Mouse (Mus musculus): ENCODE data around the gene Arhgap24.
"Not testable (repeated sequence)": the region's sequence is repeated elsewhere in the genome, so short reads cannot be mapped to it uniquely, and the experiment has no call there.

Arhgap24 gene

DNA sequence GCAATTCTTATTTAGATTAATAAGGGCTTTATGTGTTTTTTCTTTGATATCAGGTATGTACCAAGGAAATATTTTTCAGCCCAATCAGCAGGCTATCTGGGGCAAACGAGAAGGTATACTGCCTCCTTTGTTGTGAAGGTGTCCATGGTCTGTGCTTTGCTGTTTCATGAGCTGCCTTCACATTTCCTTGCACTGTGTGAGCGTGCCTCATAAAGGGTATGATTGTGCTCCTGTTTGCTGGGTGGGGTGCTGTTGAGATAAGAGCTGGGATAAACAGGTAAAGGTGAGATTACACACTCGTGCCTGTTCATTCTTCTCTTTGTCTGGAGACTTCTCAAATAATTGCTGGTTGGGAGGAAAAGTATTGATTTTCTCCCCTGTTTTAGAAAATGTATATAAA lies 320.3 kb downstream of the Arhgap24 start:
- DNase-seq (ENCODE audit: low spot score) = no peak

DNA sequence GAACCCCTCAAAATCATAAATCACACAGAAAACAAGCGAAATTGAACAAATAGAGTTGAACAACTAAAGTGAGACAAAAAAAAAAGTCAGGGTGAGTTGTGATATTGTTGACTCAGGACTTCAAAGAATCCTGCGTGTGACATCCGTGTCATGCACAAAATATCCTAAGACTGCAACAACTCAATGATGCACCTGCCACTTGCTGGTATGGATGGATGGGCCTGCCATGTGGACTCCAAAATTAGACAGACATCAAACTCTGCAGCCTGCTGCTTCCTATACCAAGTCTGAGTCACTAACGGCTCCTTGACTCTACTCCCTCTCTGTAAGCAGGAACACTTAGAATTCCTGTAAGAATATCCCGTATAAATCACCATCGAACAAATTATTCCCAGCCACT lies 321.6 kb downstream of the Arhgap24 start:
- no peak for DNase-seq (ENCODE audit: low spot score)

DNA sequence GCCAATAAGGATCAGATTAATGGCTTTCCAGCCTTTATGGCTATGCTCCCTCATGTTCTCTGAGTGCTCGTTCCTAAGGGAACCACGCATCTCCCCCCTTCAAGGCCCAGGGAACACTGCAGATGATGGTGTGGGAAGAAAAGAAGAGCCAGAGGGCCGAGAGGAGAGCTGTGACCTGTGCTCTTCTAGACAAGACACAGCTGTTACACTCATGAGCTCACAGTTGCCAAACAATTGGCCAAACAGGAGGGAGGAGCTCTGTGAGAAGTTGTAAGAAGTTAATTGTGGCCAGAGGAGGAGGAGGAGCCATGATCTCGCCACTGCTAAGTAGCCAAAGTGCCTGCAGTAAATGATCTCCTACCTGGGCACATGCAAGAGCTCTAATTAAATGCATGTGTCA lies 322.5 kb downstream of the Arhgap24 start:
- no peak for DNase-seq (ENCODE audit: low spot score)

DNA sequence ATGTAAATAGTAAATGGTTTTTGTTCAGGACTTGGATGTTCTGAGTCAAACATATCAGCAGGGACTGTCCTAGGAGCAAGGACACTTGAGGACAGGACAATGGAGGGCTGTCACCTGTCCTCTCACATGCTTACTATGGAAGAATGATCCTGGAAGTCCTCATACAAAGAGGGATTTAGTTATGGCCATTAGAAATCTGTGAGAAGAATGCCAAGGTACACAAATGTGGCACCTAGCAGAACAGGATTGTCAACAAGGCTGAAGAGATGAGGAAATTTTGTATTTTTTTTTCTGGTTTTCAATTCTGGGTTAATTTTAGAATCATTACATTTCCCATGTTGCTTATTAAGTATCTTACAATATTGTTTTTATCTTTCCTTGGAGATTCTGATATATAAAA lies 326.3 kb downstream of the Arhgap24 start:
- no peak for DNase-seq (ENCODE audit: low spot score)

DNA sequence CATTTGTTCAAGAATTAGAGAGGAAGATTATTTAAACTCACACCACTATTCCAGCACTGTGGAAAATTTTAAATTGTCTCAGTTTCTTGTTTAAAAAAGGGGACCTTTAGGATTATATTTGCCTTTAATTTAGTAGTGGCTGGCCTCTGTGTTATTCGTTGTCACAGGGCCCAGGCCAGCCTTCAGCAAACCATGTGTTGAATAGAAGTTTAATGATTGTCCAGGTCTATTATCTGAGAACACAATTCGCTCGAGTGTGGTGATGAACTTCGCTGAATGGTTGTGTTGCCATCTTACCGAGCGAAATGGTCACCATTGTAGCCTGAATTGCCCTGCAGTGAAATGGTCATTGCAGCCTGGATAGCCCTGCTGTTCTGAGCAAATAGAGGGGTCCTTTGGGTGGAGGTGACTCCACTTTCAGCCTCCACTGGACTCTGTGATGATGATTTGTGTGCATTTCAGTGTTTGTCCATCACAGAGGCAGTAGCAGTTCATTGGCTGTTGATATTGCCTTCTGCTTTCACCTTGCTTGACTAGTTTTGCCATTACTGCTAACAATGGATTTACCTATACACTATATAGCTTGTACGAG lies 329.3 kb downstream of the Arhgap24 start:
- DNase-seq (ENCODE audit: low spot score) = no peak

DNA sequence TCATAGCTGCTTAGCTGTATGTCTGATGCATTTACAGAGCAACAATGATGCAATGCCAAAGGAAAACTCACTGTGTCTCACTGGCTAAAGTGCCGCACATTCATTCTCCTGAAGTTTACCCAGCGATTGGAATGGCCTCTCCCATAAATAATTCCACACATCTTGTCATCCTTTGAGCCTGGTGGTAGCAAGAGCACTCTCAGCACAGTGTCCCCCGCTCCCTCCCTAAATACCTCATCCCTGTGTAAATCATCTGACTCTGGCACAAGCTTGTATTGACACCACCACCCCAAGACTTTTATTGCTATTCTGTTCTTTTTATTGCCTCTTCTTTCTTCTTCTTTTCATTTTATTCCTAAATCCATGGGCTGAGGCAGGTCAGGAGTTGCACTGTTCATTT lies 332.1 kb downstream of the Arhgap24 start:
- no peak for DNase-seq (ENCODE audit: low spot score)

DNA sequence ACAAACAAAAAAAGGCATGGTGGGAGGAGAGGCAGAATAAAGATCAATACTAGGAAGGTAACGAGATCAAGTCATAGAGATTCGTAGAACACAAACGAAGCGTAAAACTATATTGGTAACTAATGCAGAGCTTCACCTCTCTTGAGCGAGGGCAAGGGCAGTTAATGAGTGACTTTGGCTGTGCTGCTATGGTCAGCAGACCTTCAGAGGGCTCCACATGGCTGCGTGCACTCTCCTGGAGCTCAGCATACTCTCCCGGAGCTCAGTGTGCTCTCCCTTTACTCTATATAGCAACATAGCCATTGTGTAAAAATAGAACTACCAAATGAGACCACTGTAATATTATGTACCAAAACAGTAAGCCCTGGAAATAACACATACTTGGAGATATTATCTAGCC lies 336.4 kb downstream of the Arhgap24 start:
- DNase-seq (ENCODE audit: low spot score) = no peak

DNA sequence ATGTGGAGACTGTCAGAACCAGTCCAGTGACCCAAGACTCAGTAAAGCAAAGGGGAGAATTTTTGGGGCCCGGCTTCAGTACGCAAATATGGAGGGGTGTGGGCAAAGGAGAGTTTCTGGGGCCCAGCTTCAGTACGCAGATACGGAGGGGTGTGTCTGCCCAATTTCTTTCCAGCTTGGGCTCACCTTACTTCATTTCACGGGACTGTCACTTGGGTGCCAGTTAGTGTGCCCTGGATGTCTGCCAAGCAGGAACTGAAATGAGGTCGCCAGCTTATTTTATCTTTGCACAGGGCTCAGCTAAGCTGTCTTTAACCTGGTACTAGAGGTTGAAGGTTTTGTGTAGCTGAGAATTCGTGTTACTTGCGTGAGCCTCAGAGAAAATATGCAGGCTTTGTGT lies 344.3 kb downstream of the Arhgap24 start:
- DNase-seq (ENCODE audit: low spot score) = no peak

DNA sequence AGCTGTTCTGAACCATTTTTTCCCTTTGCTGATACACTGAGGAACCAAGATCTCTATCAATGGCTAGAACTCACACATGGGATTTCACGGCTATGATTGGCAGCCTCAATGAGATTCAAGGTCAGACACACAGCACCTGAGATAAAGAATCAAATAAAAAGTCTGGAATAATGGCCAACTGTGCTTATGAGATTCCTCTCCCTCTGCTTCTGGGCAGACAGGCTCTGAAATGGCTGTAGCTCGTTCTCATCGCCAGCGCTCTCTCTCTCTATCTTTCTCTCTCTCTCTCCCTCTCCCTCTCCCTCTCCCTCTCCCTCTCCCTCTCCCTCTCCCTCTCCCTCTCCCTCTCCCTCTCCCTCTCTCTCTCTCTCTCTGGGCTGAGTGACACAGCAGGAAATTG lies 357.9 kb downstream of the Arhgap24 start:
- no peak for DNase-seq (ENCODE audit: low spot score)

DNA sequence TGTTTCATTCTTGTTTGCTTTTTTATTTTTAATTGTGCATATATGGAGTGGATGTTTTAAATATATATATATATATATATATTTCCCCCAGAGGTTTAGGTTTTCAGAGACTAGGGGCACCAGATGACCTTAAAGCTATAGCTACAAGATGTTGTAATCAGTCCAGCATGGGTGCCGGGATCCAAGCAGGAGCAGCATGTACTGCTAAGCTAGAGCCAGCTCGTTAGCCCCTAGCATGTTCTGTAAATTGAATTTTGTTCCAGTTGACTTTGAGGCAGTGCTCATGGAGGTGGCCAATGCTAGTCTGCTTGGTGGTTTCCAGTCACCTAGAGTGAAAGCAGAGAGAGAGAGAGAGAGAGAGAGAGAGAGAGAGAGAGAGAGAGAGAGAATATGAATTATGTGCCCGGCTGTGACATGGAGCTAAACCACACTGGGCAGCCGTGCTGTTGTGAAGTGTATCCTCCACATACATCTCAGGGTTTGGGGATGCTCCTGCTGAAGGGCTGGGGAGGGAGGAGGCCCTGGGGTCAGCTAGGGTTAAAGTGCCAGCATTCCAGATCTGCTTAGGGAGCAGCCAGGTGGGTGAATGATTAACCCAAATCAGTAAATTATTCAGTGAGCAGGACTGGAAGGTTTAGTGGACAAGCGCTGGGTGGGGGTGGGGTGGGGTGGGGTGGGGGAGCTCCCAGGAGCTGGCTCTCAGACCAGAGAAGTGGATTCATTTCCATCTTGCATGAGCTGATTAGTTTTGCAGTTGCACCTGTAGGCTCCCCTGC lies 362.9 kb downstream of the Arhgap24 start:
- no peak for DNase-seq (ENCODE audit: low spot score)

DNA sequence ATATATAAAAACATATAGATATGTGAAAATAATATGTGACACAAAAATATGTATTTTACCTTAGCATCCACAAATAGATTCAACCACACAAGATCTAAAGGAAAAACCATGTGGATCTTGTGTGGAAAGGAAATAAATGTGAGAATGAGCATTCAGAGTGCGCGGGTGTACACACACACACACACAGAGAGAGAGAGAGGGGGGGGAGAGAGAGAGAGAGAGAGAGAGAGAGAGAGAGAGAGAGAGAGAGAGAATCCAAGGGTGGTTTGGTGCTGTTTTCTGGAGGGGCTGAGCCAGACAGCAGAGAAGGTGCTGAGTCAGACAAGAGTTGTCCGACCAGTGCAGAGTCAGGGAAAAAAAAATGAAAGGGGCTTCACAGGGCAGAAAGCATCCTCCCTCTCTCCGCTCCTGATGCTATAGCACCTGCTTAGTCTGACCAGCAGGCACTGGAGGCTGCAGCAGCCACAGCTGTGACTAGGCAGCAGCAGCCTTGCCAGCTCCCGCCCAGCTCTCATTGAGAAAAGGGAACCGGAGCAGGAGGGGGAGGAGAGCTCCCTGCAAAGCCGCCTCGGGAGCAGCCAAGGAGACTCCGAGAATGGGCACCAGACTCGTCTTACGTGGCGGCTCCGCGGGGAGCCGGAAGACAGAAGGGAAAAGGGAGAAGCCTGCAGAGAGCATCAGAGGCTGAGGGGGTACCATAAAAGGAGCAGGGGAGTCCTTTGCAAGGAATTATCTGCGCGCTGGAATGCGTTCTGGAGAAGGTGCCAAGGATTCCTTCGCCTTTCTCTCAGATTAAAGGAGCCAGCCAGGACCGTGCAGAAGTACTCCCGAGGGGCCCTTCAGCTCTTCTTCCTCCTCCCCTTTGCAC lies 363.8 kb downstream of the Arhgap24 start:
- peak; percentile 78 for DNase-seq (ENCODE audit: low spot score)

DNA sequence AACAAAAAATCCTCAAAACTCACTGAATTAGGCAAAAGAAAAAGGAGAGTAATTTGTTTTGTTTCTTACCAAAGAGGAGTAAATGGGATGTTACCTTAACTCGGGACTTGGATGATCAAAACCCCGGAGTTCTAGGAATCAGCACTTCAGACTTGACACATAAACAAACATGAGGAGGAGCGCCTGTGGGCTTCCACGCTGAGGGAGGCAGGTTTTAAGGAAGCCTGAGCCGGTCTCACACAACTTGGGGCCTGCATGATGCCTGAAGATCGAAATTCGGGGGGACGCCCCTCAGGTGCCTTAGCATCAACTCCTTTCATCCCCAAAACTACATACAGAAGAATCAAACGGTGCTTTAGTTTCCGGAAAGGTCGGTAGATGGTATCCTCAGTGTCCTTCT lies 364.6 kb downstream of the Arhgap24 start:
- DNase-seq (ENCODE audit: low spot score) = no peak

DNA sequence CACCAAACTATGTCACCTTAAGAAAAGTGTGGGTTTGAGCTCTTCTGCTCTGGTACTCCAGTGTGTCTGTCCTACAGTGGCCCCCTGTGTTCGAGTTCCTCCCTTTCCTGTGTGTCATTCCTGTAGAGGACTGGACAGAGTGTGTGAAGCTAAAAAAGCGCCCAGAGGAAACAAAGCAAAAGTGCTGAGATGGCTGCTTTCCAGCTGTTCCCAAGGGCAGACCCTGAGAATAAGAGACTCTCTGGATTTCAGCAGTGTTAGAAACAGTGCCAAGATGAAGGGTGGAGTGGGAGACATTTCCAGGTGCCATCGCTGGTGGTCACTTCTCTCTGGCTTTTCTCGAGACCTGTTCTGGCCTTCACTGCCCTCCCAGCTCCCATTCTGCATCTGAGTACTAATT lies 366.7 kb downstream of the Arhgap24 start:
- DNase-seq (ENCODE audit: low spot score) = no peak

DNA sequence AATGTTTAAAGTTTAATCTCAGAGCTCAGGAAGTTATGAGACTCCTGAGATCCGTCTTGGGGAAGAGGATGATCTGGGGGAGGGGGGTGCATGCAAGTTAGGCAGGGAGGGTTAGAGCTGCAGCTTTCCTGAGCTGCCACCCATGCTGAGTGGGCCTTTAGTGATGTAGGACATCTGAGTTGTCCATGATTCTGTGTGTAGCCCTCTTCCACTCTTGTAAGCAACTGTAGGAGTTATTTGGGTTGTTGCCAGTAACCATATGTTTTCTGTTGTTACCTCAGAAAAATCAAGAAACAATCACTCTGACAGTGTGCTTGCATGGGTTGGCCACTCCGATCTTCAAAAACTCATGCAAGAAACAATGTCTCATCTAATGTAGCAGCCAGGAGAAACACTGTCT lies 370.6 kb downstream of the Arhgap24 start:
- DNase-seq (ENCODE audit: low spot score) = no peak

DNA sequence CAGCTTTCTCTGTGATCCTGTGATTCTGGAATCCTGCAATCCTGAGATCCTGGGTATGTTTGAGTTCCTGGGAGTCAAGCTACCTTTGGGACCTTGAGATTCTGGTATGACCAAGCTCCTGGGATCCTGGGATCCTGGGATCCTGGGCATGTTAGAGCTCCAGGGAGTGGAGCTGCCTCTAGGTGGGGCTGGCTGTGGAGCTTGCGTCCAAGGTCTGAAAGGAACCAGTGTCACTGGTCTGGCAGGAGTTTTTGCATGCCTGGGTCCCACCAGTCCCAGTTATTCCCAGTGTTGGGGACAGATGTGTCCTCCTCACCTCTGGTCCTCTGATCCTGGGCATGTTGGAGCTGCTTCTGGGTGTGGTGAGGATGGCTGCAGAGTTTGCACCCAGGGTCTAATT lies 372.6 kb downstream of the Arhgap24 start:
- no peak for DNase-seq (ENCODE audit: low spot score)

DNA sequence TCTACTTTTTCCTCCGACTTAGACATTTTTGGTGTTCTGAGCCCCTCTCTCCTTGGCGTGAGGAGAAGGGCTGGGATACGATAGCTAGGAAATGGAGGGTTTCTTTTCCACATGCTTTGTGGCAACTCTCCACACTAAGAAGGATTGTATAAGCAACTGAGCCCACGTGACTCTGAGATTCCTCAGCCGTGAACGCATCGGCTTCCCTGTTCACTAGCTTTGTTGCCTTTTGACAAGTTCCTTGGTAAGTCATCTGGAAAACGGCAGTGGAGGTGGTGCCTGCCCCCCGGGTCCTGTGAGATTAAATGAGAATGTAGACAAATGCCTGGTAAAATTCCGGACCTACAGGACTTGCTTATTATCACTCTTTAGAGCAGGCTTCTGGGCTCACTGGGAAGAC lies 374.6 kb downstream of the Arhgap24 start:
- DNase-seq (ENCODE audit: low spot score) = no peak

DNA sequence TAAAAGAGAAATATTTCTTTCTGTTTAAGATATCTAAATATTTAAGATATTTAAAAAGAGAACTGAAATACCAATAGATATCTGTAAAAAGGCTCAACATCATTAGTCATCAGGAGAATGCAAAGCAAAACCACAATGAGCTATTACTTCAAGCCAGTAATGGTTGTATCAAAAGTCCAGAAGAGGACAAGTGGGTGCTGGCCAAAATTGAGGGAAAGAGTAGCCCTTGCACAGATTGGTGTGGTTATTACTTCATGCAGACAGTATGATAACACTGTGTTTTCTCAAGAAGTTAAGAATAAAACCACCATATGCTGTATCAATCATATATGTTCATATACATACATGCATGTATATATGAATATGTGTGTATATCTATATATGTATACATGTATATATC lies 376.9 kb downstream of the Arhgap24 start:
- DNase-seq (ENCODE audit: low spot score) = no peak

DNA sequence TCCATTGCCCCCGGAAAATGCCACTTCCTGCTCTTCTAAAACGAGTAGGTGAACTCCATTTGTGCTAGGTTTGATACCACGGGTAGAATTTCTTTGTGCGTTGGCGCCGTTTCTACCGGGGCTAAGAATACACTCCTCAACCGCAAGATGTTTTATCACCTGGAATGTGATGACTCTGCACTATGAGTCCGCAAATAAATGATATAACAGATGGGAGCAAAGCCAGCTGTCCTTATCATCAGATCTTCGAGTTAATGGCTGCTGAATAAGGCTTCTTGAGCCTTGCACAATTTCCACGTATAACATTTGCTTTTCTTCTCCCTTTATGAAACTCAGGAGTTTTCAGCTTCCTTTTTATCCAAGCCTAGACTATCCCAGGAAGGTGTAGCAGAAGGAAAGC lies 378.6 kb downstream of the Arhgap24 start:
- DNase-seq (ENCODE audit: low spot score) = no peak

DNA sequence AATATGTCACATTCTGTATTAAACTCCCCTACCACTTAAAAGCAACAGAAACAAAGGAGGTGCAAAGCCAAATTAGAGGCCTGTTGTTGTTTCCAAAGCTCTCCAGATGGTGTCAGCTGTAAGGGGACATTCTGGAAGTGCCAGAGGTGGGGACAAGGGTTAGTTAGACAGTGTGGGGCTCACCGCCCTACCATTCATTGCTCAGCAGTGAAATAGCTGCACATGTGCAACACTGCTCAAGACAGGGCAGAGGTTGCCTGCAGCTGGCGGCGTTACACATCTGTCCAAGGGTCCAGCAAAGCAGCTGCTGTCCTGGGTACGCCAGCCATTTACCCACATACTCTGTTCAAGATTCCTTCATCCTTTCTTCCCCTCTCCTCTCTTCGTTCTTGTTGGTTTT lies 387.0 kb downstream of the Arhgap24 start:
- DNase-seq (ENCODE audit: low spot score) = no peak

DNA sequence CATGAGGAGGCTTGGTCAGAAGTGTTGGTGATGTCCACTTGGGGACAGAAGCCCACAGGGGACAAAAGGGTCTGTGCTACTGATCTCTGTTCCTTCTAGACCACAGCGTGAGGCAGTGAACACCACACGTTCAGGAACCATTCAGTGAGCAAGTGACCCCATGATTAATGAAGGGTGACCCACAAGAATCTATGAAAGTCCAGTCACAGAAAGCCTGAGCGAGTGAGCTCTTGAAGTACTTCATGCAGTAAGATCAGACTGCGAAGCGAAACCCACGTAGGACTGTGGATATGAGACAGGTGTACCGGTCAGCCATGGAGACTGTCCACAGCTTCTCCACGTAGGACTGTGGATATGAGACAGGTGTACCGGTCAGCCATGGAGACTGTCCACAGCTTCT lies 391.8 kb downstream of the Arhgap24 start:
- DNase-seq (ENCODE audit: low spot score) = not testable (repeated sequence)

DNA sequence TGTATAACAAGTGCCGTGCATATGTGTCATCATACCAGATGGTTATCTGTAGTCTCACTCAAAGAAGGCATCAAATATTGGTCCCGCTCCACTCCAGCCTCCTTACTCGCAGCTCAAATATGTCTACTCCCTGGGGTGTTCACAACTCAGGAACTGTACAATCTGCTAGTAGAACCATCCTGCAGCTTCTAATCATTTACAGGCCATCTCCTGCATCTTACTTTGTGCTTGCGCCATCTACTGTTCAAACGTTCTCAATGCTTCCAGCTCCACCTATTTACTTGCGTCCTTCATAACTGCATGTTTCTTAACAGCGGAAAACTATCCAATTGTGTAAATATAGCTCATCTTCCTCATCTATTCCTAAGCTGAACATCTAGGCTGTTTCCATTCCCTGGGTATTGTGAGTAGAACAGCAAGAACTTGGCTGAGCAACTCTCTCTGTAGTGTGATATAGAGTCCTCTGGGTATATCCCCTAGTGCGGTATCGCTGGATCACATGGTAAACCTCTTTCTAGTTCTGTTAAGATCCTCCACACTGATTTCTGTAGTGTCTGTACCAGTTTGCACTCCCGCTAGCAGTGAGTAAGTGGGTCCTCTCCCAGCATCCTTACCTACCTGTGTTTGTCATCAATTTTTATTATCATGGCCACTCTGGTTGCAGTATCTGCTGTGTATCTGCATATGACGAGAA lies 393.6 kb downstream of the Arhgap24 start:
- peak; percentile 54 for DNase-seq (ENCODE audit: low spot score)

DNA sequence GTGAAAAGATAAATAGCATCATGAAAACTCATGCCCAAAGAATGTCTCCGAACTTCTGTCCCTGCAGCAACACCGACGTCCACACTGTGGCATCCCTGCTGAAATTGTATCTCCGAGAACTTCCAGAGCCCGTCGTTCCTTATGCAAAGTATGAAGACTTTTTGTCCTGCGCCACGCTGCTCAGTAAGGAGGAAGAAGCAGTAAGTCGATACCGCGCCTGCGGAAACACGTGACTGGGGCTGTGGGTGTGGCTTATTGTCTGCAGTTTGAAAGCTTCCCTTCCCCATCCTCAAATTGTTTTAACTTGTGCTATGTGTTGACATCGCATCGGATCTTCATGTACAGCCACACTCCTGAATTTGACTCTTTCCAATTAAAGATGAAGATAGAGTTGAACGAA lies 394.4 kb downstream of the Arhgap24 start:
- no peak for DNase-seq (ENCODE audit: low spot score)
